Mouse (Mus musculus) erythroblast, embryonic 14.5 days (primary cell): ENCODE measurements around the gene Fam160b1.

ENCODE experiments used
- GATA1 ChIP-seq: IDR thresholded peaks from 2 replicates; pipeline ENCODE4 v1.6.1; 2012; ENCODE audit warnings: low read length, inconsistent platforms, mixed read lengths
- TAL1 ChIP-seq: IDR thresholded peaks from 3 replicates; pipeline ENCODE4 v1.6.1; 2012; ENCODE audit warnings: low read length, inconsistent platforms, mixed read lengths

GRCm38 (mm10) chr19:57393357-57393957, 33.0 kb downstream of the Fam160b1 start:
- no peak for TF ChIP-seq TAL1
- TF ChIP-seq GATA1, result no peak
